Mouse (Mus musculus) common myeloid progenitor, adult 5-6 weeks (primary cell): ENCODE data around the gene Col6a3. TPM values are rescaled to one million over a fixed set of nuclear protein-coding genes. Genes with fewer than 3 reads are reported as not detected.

Source experiments
- ATAC-seq: replicated peaks from 2 replicates; pipeline ENCODE4 v1.8.0; 2016; ENCODE audit warnings: low read depth, mild to moderate bottlenecking, moderate TSS enrichment, inconsistent platforms; ENCODE audit not compliant: poor library complexity, severe bottlenecking
- total RNA-seq: library from RNA; stranded (forward); fragments of 200-1000, 187-1606 nt; gene quantifications from 2 replicates; pipeline ENCODE4 v1.2.3, GENCODE M21; 2017

The Col6a3 gene
- total RNA-seq, 1 experiment from 2014 or later = not detected

DNA sequence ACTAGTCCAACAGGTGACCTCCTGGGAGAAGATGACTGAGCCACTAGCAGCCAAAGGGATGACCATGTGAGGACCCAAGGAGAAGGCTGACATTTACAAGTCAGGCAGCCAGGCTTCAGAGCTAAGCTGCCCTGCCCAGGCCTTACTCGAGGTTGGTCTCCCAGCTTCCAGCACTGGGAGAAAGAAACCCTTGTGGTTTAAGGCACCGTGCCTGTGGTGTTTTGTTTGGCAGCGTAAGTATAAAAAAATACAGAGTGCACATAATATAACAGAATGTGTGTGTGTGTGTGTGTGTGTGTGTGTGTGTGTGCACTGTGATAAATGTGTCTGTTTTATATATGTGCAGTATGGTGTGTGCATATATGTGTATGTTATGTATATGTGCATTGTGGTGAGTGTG lies 43.3 kb downstream of the Col6a3 start:
- no peak for ATAC-seq

- ATAC-seq = no peak
These were observed 46.4 kb downstream of the Col6a3 start for GRCm38 (mm10) chr1:90797276-90797891.

DNA sequence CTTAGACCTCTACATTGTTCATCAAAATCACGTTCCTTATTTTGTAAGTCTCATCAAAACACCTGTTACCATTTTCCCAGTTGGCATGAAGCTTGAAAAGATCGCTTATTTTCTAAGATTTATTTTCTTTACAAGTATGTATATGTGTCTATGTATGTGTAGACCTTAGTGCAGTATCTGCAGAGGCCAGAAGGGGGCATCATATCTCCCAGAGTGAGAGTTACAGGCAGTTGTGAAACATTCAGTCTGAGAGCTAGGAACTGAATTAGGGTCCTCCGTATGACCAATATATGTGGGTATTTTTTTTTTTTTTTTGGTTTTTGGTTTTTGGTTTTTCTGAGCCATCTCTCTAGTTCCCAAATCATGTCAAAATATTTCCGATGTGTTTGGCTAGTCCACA lies 50.4 kb downstream of the Col6a3 start:
- ATAC-seq = no peak

GRCm38 (mm10) chr1:90790925-90791324 lies 52.8 kb downstream of the Col6a3 start:
- no peak for ATAC-seq

DNA sequence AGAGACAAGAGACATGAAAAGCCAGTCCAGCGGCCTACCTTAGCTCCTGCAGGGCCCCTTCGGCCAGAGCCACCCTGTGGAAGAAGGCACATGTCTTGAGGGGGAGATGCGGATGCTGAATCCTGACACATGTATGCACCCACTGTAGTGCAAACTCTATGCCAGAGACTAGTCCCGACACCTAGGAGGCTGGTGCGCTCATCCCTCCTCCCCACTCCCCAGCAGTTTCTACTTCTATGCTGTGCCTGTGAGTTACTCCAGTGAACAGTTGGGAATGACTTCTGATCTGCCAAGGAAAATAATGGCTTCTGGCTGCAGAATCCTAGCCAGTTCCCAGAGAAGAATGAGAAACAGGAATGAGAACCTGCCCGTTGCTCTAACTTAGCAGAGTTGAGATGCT lies 54.3 kb downstream of the Col6a3 start:
- no peak for ATAC-seq

- ATAC-seq = no peak
These were observed 63.3 kb downstream of the Col6a3 start for GRCm38 (mm10) chr1:90780446-90780845.

GRCm38 (mm10) chr1:90779072-90779471 lies 64.7 kb downstream of the Col6a3 start:
- ATAC-seq = no peak

GRCm38 (mm10) chr1:90775477-90776241 lies 68.1 kb downstream of the Col6a3 start:
- ATAC-seq = no peak

- no peak for ATAC-seq
These were observed 72.6 kb downstream of the Col6a3 start for GRCm38 (mm10) chr1:90771172-90771571.

DNA sequence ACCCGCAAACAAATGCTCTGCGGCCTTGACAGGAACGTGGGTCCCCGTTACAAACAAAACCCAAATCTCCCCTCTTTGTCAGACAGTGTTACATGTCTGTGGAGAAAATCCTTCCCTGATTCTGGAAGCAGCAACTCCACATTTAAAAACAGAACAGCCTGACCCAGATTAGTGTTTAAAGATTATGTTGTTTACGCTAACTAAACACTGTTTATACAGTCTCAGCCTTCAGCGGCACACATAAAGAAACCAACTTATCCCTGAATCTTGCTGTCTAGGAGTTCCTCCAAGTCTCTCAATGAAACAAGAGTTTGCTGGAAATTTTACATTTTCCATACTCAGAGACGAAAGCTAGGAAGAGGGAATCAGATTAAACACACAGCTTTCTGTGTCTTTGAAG lies 73.7 kb downstream of the Col6a3 start:
- ATAC-seq = no peak

DNA sequence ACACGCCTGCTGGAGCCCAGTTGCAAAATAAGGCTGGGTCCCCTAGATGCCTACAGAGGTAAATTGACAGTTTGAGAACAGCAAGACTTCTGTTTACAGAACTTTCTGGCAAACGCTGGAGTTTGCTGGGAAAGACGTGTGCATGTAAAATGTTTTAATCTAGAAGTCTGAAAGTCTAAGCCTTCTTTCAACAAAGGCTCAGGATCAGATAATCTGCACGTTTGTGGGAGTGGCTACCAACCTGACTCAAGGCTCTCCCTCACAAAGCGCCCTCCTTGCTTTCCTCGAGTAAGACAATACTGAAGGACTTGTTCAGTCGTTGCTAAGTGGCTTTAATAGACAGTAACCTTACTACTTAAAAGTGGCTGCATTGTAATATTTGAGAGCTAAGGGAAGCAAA lies 74.5 kb downstream of the Col6a3 start:
- no peak for ATAC-seq

DNA sequence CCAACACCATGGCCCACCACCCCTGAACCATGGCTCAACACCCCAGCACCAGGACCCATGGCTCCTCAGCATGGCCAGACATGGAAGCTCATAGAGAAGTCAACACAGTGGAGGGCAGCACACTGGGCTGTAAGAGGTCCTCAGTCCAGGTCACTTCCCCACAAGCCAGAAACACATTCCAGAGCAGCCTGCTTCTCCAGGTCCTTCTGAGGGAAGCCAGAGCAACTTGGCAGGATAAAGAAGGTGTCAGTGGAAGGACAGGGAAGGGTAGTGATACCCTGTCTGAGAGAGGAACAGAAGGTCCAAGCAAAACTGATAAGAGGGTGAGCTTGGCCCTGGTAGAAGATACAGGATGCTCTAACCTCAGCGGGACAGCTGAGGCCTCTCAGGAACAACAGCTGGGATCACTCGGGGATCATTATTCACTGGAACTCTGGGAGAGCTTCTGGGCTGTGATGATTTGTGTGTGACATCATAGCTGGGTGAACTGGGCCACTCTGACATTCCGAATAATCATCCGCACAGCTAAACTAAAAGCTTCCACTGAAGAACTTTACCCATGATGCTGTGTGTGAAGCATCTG lies 85.6 kb downstream of the Col6a3 start:
- no peak for ATAC-seq

DNA sequence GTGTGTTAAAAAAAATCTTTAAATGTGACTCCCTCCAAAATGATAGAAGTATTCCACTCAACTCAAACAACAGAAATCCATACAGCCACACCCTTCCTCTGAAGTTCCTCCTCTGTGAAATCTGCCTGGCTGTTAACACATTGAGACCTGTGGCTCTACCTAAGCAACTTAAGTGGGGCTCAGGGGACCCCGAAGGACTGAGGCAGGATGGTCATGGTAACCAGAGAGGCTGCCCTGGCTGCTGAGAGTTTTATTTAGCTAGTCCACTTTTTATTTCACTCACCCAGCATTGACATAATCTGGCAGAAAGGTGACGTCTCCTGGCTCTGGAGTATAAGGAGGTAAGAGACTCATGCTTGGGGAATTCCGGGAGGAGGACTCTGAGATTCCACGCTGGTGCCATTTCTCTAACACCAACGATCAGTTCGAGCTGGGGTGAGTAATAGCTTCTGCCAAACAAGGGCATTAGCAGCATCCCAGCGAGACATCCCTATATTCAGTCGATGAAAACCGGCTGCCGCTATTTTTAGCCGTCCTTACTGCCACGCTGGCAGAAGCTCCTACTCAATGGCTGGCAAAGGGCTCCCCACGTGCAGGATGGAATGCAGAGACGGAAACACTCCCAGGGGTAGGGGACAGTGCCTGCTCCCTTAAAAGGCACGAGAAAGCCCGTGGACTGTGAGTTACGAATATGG lies 89.8 kb downstream of the Col6a3 start:
- no peak for ATAC-seq

GRCm38 (mm10) chr1:90751221-90751620 lies 92.5 kb downstream of the Col6a3 start:
- ATAC-seq = no peak

GRCm38 (mm10) chr1:90750169-90750568 lies 93.6 kb downstream of the Col6a3 start:
- ATAC-seq = no peak

GRCm38 (mm10) chr1:90748544-90748943 lies 95.2 kb downstream of the Col6a3 start:
- ATAC-seq = no peak

DNA sequence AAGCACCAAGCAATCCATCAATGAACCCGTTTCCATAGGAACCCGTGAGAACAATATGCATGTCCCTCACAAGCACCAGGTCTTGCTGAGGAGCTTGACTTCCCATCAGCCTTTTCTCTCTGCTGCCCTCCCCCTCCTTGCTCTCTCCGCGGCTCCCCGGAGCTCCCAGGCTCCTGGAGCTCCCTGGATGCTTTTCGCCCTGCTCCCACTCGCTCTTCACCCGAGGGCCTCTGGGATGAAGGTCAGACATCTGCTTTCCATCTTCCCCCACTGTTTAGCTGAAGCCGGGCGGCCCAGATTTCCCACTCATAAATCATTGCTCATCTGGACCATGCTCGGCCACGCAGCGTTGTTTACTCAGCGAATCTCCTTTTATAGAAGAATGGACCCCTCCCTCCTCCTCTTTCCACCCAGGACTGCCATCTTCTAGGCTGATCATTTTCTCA lies 99.8 kb downstream of the Col6a3 start:
- no peak for ATAC-seq

- ATAC-seq = no peak
These were observed 100.3 kb downstream of the Col6a3 start for GRCm38 (mm10) chr1:90743445-90743844.

- no peak for ATAC-seq
These were observed 101.1 kb downstream of the Col6a3 start for GRCm38 (mm10) chr1:90742641-90743040.

- no peak for ATAC-seq
These were observed 103.3 kb downstream of the Col6a3 start for GRCm38 (mm10) chr1:90740216-90741170.
